Mouse (Mus musculus): ENCODE data around the gene Brinp3.

- TF ChIP-seq GATA1 (IDR thresholded peaks at IDR 0.05; ENCODE audit: low read length) (no peak), TAL1 (IDR thresholded peaks at IDR 0.05; ENCODE audit: low read length) (no peak)
These were observed 305.5 kb downstream of the Brinp3 start for GRCm38 (mm10) chr1:146799986-146800553.

All from erythroblast, embryonic 14.5 days (primary cell).